Mouse (Mus musculus): ENCODE results near the gene Proz. TPM values are rescaled to one million over a fixed set of nuclear protein-coding genes. Genes with fewer than 3 reads are reported as not detected.

Proz gene
- polyA plus RNA-seq, 1 experiment from 2014 or later: 15.9 TPM

- TF ChIP-seq CTCF (IDR thresholded peaks at IDR 0.05; ENCODE audit: low read depth): no peak
- peak; percentile 70 for ATAC-seq
Observed at GRCm38 (mm10) chr8:13104691-13105086, 44.0 kb downstream of the Proz start.

GRCm38 (mm10) chr8:13105087-13105881 is 44.6 kb downstream of the Proz start, which contains the start of the genes Pcid2 and Cul4a:
Gene Pcid2, minus strand, starts transcription at chr8:13105459.
Gene Cul4a, plus strand, starts transcription at chr8:13105621.
- Histone ChIP-seq H3K9me3 (ENCODE audit: control insufficient read depth) (no peaks in the 10 kb centered on the region), H3K4me2 (replicated peaks; ENCODE audit: low read depth) (peak within 1 kb of the TSS; percentile 77), H3K4me3 (ENCODE audit: low read depth, low read length) (peak within 1 kb of the TSS; percentile 94), H3K4me1 (replicated peaks; ENCODE audit: control insufficient read depth, insufficient read depth, low read length) (peaks cover 7% of the 10 kb centered on the region; the same call in 1 of the 2 replicates), H3K36me3 (ENCODE audit: control insufficient read depth, insufficient read depth) (0 out of 2 replicates have a peak, but pooled peaks cover 5% of the 10 kb centered on the region), H3K27ac (ENCODE audit: low read depth, low read length) (peak within 1 kb of the TSS; percentile 94), H3K9ac (ENCODE audit: low read depth, low read length) (peak within 1 kb of the TSS; percentile 96), H3K27me3 (replicated peaks; ENCODE audit: control insufficient read depth, insufficient read depth, low read length) (no peaks in the 10 kb centered on the region)
- TF ChIP-seq CTCF (IDR thresholded peaks at IDR 0.05; ENCODE audit: low read depth): peak; percentile 90
- ATAC-seq: peak; percentile 94
- WGBS: under 1% methylated on average over 74 of the region's 87 CpGs

More at GRCm38 (mm10) chr8:13104691-13105086, 44.0 kb downstream of the Proz start:
- no peaks in the 10 kb centered on the region for H3K9me3 ChIP-seq (ENCODE audit: control insufficient read depth)
- no peaks in the 10 kb centered on the region for H3K27me3 ChIP-seq (replicated peaks; ENCODE audit: control insufficient read depth, insufficient read depth, low read length)
- peak overlapping the region; percentile 77 for H3K4me2 ChIP-seq (replicated peaks; ENCODE audit: low read depth)
- H3K36me3 ChIP-seq (ENCODE audit: control insufficient read depth, insufficient read depth): peaks cover 9% of the 10 kb centered on the region
- peak overlapping the region; percentile 81 for H3K9ac ChIP-seq (ENCODE audit: low read depth, low read length)
- H3K27ac ChIP-seq (ENCODE audit: low read depth, low read length): peak overlapping the region; percentile 94
- H3K4me1 ChIP-seq (replicated peaks; ENCODE audit: control insufficient read depth, insufficient read depth, low read length): peaks cover 7% of the 10 kb centered on the region; the same call in 1 of the 2 replicates
- under 1% methylated on average over 45 of the region's 45 CpGs for WGBS
- H3K4me3 ChIP-seq (ENCODE audit: low read depth, low read length): peak overlapping the region; percentile 94

- H3K36me3 ChIP-seq (ENCODE audit: control insufficient read depth, insufficient read depth): 0 out of 2 replicates have a peak, but pooled peaks cover 4% of the 10 kb centered on the region
- peak; percentile 46 for ATAC-seq
Observed at GRCm38 (mm10) chr8:13105908-13106551, 45.3 kb downstream of the Proz start.

GRCm38 (mm10) chr8:13107990-13108638 is 47.4 kb downstream of the Proz start:
- Histone ChIP-seq H3K4me1 (replicated peaks; ENCODE audit: control insufficient read depth, insufficient read depth, low read length) (peaks cover 7% of the 10 kb centered on the region; the same call in 1 of the 2 replicates), H3K9ac (ENCODE audit: low read depth, low read length) (no peak overlapping the region), H3K27ac (ENCODE audit: low read depth, low read length) (no peak overlapping the region), H3K4me3 (ENCODE audit: low read depth, low read length) (no peak overlapping the region), H3K27me3 (replicated peaks; ENCODE audit: control insufficient read depth, insufficient read depth, low read length) (no peaks in the 10 kb centered on the region), H3K36me3 (ENCODE audit: control insufficient read depth, insufficient read depth) (0 out of 2 replicates have a peak, but pooled peaks cover 13% of the 10 kb centered on the region), H3K4me2 (replicated peaks; ENCODE audit: low read depth) (no peak overlapping the region), H3K9me3 (ENCODE audit: control insufficient read depth) (no peaks in the 10 kb centered on the region)
- WGBS: 75% methylated on average over 13 of the region's 13 CpGs
- no peak for ATAC-seq
- no peak for TF ChIP-seq CTCF (IDR thresholded peaks at IDR 0.05; ENCODE audit: low read depth)

More at GRCm38 (mm10) chr8:13105908-13106551, 45.3 kb downstream of the Proz start:
- Histone ChIP-seq H3K4me1 (replicated peaks; ENCODE audit: control insufficient read depth, insufficient read depth, low read length) (peaks cover 7% of the 10 kb centered on the region; the same call in 1 of the 2 replicates), H3K9ac (ENCODE audit: low read depth, low read length) (peak overlapping the region; percentile 96), H3K27ac (ENCODE audit: low read depth, low read length) (peak overlapping the region; percentile 94), H3K27me3 (replicated peaks; ENCODE audit: control insufficient read depth, insufficient read depth, low read length) (no peaks in the 10 kb centered on the region), H3K4me3 (ENCODE audit: low read depth, low read length) (peak overlapping the region; percentile 94), H3K9me3 (ENCODE audit: control insufficient read depth) (no peaks in the 10 kb centered on the region), H3K4me2 (replicated peaks; ENCODE audit: low read depth) (peak overlapping the region; percentile 77)
- under 1% methylated on average over 62 of the region's 63 CpGs for WGBS
- TF ChIP-seq CTCF (IDR thresholded peaks at IDR 0.05; ENCODE audit: low read depth): peak; percentile 1; the same call in 1 of the 2 replicates

GRCm38 (mm10) chr8:13108967-13109366 is 48.3 kb downstream of the Proz start:
- H3K9me3 ChIP-seq (ENCODE audit: control insufficient read depth): no peaks in the 10 kb centered on the region
- TF ChIP-seq CTCF (IDR thresholded peaks at IDR 0.05; ENCODE audit: low read depth): no peak

More at GRCm38 (mm10) chr8:13108967-13109366, 48.3 kb downstream of the Proz start:
- Histone ChIP-seq H3K27me3 (replicated peaks; ENCODE audit: control insufficient read depth, insufficient read depth, low read length) (no peaks in the 10 kb centered on the region), H3K9ac (ENCODE audit: low read depth, low read length) (no peak overlapping the region), H3K36me3 (ENCODE audit: control insufficient read depth, insufficient read depth) (peaks cover 18% of the 10 kb centered on the region; the same call in 1 of the 2 replicates), H3K4me3 (ENCODE audit: low read depth, low read length) (no peak overlapping the region), H3K27ac (ENCODE audit: low read depth, low read length) (no peak overlapping the region), H3K4me1 (replicated peaks; ENCODE audit: control insufficient read depth, insufficient read depth, low read length) (peaks cover 2% of the 10 kb centered on the region; the same call in 1 of the 2 replicates), H3K4me2 (replicated peaks; ENCODE audit: low read depth) (no peak overlapping the region)
- no peak for ATAC-seq
- 87% methylated on average over 8 of the region's 8 CpGs for WGBS
